Mouse (Mus musculus) hindbrain, embryonic 16.5 days (tissue): ENCODE measurements at regions not wholly inside any gene's neighbourhood (a gene's known extent, or its start where the extent isn't known, plus 50 kb on each side); places are given as distances from the start of the nearest gene placed in this dataset.

Experiments
- ATAC-seq: fragments of 200-750 bp; cut with Nextera tagmentation; 2 replicates; pipeline ENCODE4 v1.8.0; 2017; ENCODE audit warnings: moderate TSS enrichment, moderate library complexity
- H3K27ac ChIP-seq: fragments of 300-500 bp; sonication (generic); 2 replicates; pipeline ENCODE4 v1.5.1; 2014; ENCODE audit warnings: low read depth, mild to moderate bottlenecking, control low read depth, low read length, moderate library complexity
- H3K27me3 ChIP-seq: fragments of 300-500 bp; sonication (generic); replicated peaks from 2 replicates; pipeline ENCODE4 v1.6.1; 2014; ENCODE audit warnings: low read length; ENCODE audit not compliant: control insufficient read depth, insufficient read depth
- H3K36me3 ChIP-seq: fragments of 300-500 bp; sonication (generic); 2 replicates; pipeline ENCODE4 v1.6.1; 2014; ENCODE audit warnings: mild to moderate bottlenecking, low read length, moderate library complexity, mixed read lengths; ENCODE audit not compliant: control insufficient read depth, insufficient read depth
- H3K4me1 ChIP-seq: fragments of 300-500 bp; sonication (generic); 2 replicates; pipeline ENCODE4 v1.6.1; 2014; ENCODE audit warnings: low read depth, low read length; ENCODE audit not compliant: control insufficient read depth, insufficient read depth
- H3K4me2 ChIP-seq: fragments of 300-500 bp; sonication (generic); 2 replicates; pipeline ENCODE4 v1.6.1; 2014; ENCODE audit warnings: mild to moderate bottlenecking, low read length, control low read depth, moderate library complexity
- H3K4me3 ChIP-seq: fragments of 300-500 bp; sonication (generic); 2 replicates; pipeline ENCODE4 v1.5.1; 2014; ENCODE audit warnings: mild to moderate bottlenecking, low read length, control low read depth, moderate library complexity
- H3K9ac ChIP-seq: fragments of 300-500 bp; sonication (generic); 2 replicates; pipeline ENCODE4 v1.6.1; 2014; ENCODE audit warnings: low read depth, mild to moderate bottlenecking, control low read depth, low read length, moderate library complexity
- H3K9me3 ChIP-seq: fragments of 300-500 bp; sonication (generic); 2 replicates; pipeline ENCODE4 v1.6.1; 2014; ENCODE audit warnings: mild to moderate bottlenecking, low read length, moderate library complexity; ENCODE audit not compliant: control insufficient read depth
- WGBS: fragments of 180-500 bp; shearing (Covaris S2); extraction: QIAGEN DNeasy Blood & Tissue Kit; methylation state at CpG from one replicate; pipeline ENCODE4 v1.1.7; 2014; 5-methylcytosine and 5-hydroxymethylcytosine counted together

DNA sequence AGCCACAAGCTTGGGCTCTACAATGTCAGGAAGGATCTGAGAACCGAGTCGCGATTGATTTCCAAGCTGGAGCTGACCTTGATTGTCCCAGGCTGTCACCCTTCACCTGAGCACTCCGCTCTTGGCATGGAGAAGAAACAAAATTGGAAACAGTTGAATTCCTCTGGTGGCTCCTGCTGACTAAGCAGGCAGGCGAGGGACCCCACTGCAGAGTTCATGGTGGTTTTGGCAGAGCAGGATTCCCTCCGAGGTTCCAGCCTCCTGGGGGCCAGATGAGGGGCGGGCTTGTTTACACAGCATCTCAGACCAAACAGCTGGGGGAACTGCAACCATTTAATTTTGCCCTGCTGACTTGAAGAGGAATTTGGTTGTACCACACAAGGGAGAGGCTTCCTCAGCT, 224.0 kb upstream of the Adamts9 start:
- no peak overlapping the region for H3K27ac ChIP-seq
- WGBS: 41% methylated on average over 7 of the region's 7 CpGs
- no peak for ATAC-seq
- no peak overlapping the region for H3K9ac ChIP-seq
- no peaks in the 10 kb centered on the region for H3K36me3 ChIP-seq
- no peaks in the 10 kb centered on the region for H3K4me1 ChIP-seq
- H3K4me3 ChIP-seq: no peak overlapping the region
- H3K4me2 ChIP-seq: no peak overlapping the region
- no peaks in the 10 kb centered on the region for H3K27me3 ChIP-seq
- H3K9me3 ChIP-seq: no peaks in the 10 kb centered on the region

DNA sequence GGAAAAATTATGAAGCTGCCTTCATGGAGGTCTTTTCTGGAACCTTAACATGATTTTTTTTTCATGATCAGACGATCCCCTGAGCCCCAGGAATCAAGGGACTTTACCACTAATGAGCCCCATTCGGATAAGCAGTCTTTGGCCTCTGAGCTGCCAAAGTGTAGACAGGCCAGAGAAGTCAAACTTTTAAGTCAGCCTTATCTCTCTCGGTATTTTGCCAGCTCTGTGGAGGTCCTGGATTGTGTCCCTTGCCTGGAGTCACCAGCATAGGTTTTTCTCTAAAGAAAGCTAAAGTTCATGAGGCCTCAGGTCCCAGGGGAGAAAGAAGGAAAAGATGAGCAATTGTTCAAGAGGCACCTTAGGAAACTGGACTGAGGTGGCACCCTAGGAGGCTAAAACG, 222.7 kb upstream of the Adamts9 start:
- Histone ChIP-seq H3K27me3 (no peaks in the 10 kb centered on the region), H3K4me2 (no peak overlapping the region), H3K9ac (no peak overlapping the region), H3K4me1 (no peaks in the 10 kb centered on the region), H3K36me3 (no peaks in the 10 kb centered on the region), H3K27ac (no peak overlapping the region), H3K4me3 (no peak overlapping the region), H3K9me3 (no peaks in the 10 kb centered on the region)
- no peak for ATAC-seq
- 73% methylated on average over 4 of the region's 4 CpGs for WGBS

DNA sequence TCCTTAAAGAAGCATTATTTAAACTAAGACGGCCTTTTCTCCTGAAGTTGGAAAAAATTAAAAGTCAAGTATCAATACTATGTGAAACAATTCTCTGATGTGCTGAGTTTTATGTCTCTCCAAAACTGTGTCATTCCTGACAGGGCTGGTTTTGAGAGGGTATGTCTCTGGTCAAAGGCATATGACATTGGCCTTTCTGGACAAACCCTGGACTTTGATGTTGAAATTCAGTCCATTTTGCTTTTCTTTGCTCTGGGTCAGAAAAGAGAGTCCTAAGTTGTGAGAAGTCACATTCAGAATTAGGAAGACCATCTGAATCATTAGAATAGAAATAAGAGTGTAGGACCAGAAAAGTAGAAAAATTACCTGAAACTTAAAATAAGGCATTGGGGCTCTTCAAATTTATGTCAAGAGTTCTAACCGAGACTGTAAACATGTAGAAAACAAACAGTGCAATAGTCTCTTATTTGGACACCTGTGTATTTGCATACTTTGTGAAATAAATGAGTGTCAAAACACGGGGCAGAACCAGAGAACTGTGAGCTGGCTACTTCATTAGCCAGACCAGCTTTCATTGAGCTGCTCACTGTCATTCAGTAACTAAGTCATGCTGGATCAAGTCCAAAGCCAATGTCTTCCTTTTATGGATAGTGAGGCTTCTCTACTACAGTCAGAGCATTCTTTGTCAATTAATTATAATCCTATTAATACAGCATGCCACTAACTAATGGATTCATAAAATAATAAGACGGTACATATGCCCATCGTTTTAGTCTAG, 209.3 kb upstream of the Adamts9 start:
- Histone ChIP-seq H3K36me3 (no peaks in the 10 kb centered on the region), H3K27me3 (no peaks in the 10 kb centered on the region), H3K4me3 (no peak overlapping the region), H3K4me2 (no peak overlapping the region), H3K9me3 (no peaks in the 10 kb centered on the region), H3K27ac (no peak overlapping the region), H3K4me1 (no peaks in the 10 kb centered on the region; the same call in 1 of the 2 replicates), H3K9ac (no peak overlapping the region)
- ATAC-seq: no peak
- WGBS: 77% methylated on average over 5 of the region's 5 CpGs

DNA sequence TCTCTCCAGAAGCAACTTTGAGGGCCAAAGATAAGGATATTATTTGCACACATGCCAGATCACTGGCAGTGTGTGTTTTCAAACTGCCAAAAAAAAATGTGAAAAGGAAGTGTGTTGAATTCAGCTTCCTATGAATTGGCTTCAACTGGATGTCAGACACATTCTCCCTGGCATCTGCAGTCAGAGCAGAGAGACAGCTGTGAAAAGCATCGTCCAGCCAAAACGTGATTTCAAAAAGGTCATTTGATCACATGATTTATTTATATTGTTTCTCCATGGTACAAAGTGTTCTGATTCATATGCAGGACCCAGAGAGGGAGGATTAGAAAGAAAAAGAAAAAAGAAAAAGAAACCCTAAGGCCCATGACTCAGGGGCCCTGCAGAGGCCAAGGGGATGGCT, 207.2 kb upstream of the Adamts9 start:
- H3K27ac ChIP-seq: no peak overlapping the region

DNA sequence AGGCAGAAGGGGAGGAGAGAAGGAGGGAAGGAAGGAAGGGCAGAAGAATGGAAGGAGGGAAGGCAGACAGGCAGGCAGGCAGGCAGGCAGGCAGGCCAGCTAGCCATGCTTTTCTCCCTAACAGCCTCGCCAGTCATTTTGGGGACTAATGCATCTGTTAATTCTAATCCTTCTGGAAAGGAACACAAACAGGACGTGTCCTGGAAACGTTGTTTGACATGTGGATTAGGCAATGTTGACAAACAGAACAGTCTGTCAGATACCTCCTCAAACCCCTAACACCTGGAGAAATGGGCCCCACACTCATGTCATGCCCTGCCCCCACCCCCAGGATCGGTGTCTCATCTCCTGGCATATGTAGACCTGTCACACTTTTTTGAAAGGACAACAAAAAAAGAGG, 206.7 kb upstream of the Adamts9 start:
- no peak overlapping the region for H3K4me2 ChIP-seq
- H3K27ac ChIP-seq: no peak overlapping the region
- no peaks in the 10 kb centered on the region for H3K9me3 ChIP-seq
- WGBS: 44% methylated on average over 4 of the region's 4 CpGs
- no peak for ATAC-seq
- H3K4me1 ChIP-seq: no peaks in the 10 kb centered on the region; the same call in 1 of the 2 replicates
- no peak overlapping the region for H3K9ac ChIP-seq
- H3K4me3 ChIP-seq: no peak overlapping the region
- no peaks in the 10 kb centered on the region for H3K36me3 ChIP-seq
- H3K27me3 ChIP-seq: no peaks in the 10 kb centered on the region

More for the DNA sequence above, 207.2 kb upstream of the Adamts9 start:
- H3K9me3 ChIP-seq: no peaks in the 10 kb centered on the region
- no peak overlapping the region for H3K4me3 ChIP-seq
- ATAC-seq: no peak
- no peak overlapping the region for H3K9ac ChIP-seq
- 33% methylated on average over 2 of the region's 2 CpGs for WGBS
- H3K4me2 ChIP-seq: no peak overlapping the region
- H3K36me3 ChIP-seq: no peaks in the 10 kb centered on the region
- H3K27me3 ChIP-seq: no peaks in the 10 kb centered on the region
- no peaks in the 10 kb centered on the region; the same call in 1 of the 2 replicates for H3K4me1 ChIP-seq

GRCm38 (mm10) chr6:93140331-93140731, 197.0 kb upstream of the Adamts9 start:
- ATAC-seq: peak; percentile 78
- 24% methylated on average over 4 of the region's 4 CpGs for WGBS
- no peak overlapping the region for H3K4me3 ChIP-seq
- H3K9ac ChIP-seq: no peak overlapping the region
- no peaks in the 10 kb centered on the region for H3K36me3 ChIP-seq
- no peaks in the 10 kb centered on the region for H3K27me3 ChIP-seq
- H3K4me2 ChIP-seq: no peak overlapping the region
- no peak overlapping the region for H3K27ac ChIP-seq
- no peaks in the 10 kb centered on the region for H3K4me1 ChIP-seq
- no peaks in the 10 kb centered on the region for H3K9me3 ChIP-seq

DNA sequence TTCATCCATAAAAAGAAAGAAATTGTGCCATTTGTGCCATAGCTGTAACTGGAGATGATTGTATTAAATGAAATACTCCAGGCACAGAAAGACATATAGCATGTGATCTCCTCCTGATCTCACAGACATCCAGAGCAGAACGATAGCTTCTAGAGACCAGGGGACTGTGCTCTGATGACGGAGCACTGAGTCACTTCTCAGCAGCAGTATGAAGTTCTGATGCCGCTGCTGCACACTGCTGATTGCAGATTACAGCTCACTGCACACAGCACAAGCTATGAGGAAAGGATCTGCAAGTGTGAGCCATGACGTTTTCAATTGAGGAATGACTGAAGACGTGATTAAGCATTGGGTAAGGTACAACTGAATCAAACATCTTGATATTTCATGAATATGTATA, 190.6 kb upstream of the Adamts9 start:
- Histone ChIP-seq H3K9me3 (no peaks in the 10 kb centered on the region), H3K4me2 (no peak overlapping the region), H3K36me3 (no peaks in the 10 kb centered on the region), H3K9ac (no peak overlapping the region), H3K27me3 (no peaks in the 10 kb centered on the region), H3K27ac (no peak overlapping the region), H3K4me1 (no peaks in the 10 kb centered on the region), H3K4me3 (no peak overlapping the region)
- 77% methylated on average over 5 of the region's 5 CpGs for WGBS
- no peak for ATAC-seq

DNA sequence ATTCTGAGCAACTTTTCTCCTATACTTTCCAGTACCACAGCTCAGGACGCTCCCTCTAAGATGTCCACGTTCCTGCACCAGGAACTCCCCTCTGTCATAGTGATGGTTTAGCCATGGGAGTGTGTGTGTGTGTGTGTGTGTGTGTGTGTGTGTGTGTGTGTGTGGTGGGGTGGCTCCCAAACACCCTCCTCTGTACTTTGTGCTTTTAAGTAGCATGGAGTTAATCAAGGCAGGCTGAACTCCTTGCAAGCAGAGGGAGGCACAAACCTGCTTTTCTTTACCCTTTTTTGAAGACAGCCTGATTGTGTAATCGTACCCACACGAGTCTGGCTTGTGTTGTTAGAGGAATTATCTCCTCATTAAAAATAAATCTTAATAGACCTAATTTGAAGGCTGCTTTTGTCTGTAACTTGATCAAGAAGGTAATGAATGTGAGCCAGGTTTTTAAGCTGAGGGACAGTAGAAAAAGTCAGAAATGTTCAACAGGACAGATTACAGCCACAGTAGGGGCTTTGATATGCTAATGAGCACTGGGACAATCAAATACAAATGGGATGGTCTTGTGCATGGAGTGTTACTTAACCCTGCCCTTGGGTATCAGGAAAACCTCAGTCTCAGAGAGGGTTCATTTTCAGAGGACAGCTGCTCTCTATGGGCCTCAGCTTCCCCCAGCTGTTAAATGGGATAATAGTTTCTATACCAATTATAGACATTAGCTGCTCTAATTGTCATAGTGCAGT, 187.8 kb upstream of the Adamts9 start:
- Histone ChIP-seq H3K27ac (no peak overlapping the region), H3K9me3 (no peaks in the 10 kb centered on the region), H3K36me3 (no peaks in the 10 kb centered on the region), H3K27me3 (no peaks in the 10 kb centered on the region), H3K4me3 (no peak overlapping the region), H3K9ac (no peak overlapping the region), H3K4me2 (no peak overlapping the region), H3K4me1 (no peaks in the 10 kb centered on the region)
- 32% methylated on average over 4 of the region's 4 CpGs for WGBS
- no peak for ATAC-seq

GRCm38 (mm10) chr6:93119482-93119881, 176.2 kb upstream of the Adamts9 start:
- no peak overlapping the region for H3K27ac ChIP-seq
- H3K4me2 ChIP-seq: no peak overlapping the region
- H3K4me1 ChIP-seq: no peaks in the 10 kb centered on the region
- 76% methylated on average over 12 of the region's 12 CpGs for WGBS
- ATAC-seq: no peak
- H3K9me3 ChIP-seq: no peaks in the 10 kb centered on the region
- H3K4me3 ChIP-seq: no peak overlapping the region
- H3K36me3 ChIP-seq: no peaks in the 10 kb centered on the region
- H3K9ac ChIP-seq: no peak overlapping the region
- no peaks in the 10 kb centered on the region for H3K27me3 ChIP-seq
